22 mouse cellular contexts compared by ENCODE assay signal in genomic region chr1:137147891-137148290, GRCm38 (mm10).
DNase-seq lines count a peak whose midpoint lies in the region; ATAC-seq and TF ChIP-seq lines count a peak whose summit lies in the region.
"Had no signal": no experiment of that assay in that cellular context is flagged by ENCODE, and none has a peak within 500 bp of the region (broad histone marks: within the 10 kb centered on the region; RNA-seq: fewer than 3 reads in every experiment).

No protein-coding gene starts in this region.

- TF ChIP-seq CTCF in gastrocnemius, adult 2 months (IDR thresholded peaks at IDR 0.05): no peak

- H3K4me3 ChIP-seq in kidney, embryonic 16.5 days (ENCODE audit: low read length): no peak overlapping the region
- H3K4me3 ChIP-seq in intestine, embryonic 16.5 days (ENCODE audit: low read length): no peak overlapping the region
- no peak overlapping the region for H3K4me3 ChIP-seq in hindbrain, embryonic 12.5 days
- no peak overlapping the region for H3K4me3 ChIP-seq in gastrocnemius, adult 2 months
- H3K4me3 ChIP-seq: forebrain, embryonic 12.5 days; heart, embryonic 12.5 days; limb, embryonic 15.5 days; megakaryocyte, embryonic 14.5 days; neural tube, embryonic 15.5 days had no signal

- DNase-seq in kidney, adult 9 months: no peak
- DNase-seq in ovary, adult 18-20 months (ENCODE audit: low spot score): peak; percentile 23
- DNase-seq in ovary, postnatal 36 days (ENCODE audit: low spot score): no peak
- DNase-seq in gastrocnemius, adult 2 months: no peak
- DNase-seq: adrenal gland, postnatal 25 days; cerebellum, adult 11-12 months; heart, adult 11 months; heart, postnatal 14 days; lung, postnatal 14 days; right cerebral cortex, postnatal 25 days; thymus, adult 18-20 months had no signal

- H3K4me2 ChIP-seq in kidney, embryonic 16.5 days (replicated peaks; ENCODE audit: low read depth, low read length): no peak overlapping the region
- H3K4me2 ChIP-seq in intestine, embryonic 16.5 days (ENCODE audit: low read depth, low read length): no peak overlapping the region
- no peak overlapping the region for H3K4me2 ChIP-seq in hindbrain, embryonic 12.5 days (replicated peaks)
- H3K4me2 ChIP-seq: forebrain, embryonic 12.5 days; heart, embryonic 12.5 days; limb, embryonic 15.5 days; neural tube, embryonic 15.5 days had no signal

- intact Hi-C loops in gastrocnemius, adult 2 months (cut with DNase I): no loop called here

- 38% methylated on average over 3 of the region's 3 CpGs for WGBS in kidney, embryonic 16.5 days
- WGBS in intestine, embryonic 16.5 days: 28% methylated on average over 3 of the region's 3 CpGs
- 86% methylated on average over 3 of the region's 3 CpGs for WGBS in hindbrain, embryonic 12.5 days

- no peaks in the 10 kb centered on the region for H3K9me3 ChIP-seq in kidney, embryonic 16.5 days (ENCODE audit: low read length)
- H3K9me3 ChIP-seq in intestine, embryonic 16.5 days (ENCODE audit: control insufficient read depth, low read length): no peaks in the 10 kb centered on the region
- H3K9me3 ChIP-seq in hindbrain, embryonic 12.5 days (replicated peaks): no peaks in the 10 kb centered on the region
- H3K9me3 ChIP-seq: forebrain, embryonic 12.5 days; heart, embryonic 12.5 days; limb, embryonic 15.5 days; megakaryocyte, embryonic 14.5 days; neural tube, embryonic 15.5 days had no signal

- peaks cover 5% of the 10 kb centered on the region; the same call in 1 of the 2 replicates for H3K4me1 ChIP-seq in kidney, embryonic 16.5 days (ENCODE audit: insufficient read depth, low read length)
- peaks cover 8% of the 10 kb centered on the region; the same call in 1 of the 2 replicates for H3K4me1 ChIP-seq in intestine, embryonic 16.5 days (ENCODE audit: control insufficient read depth, insufficient read depth, low read length)
- H3K4me1 ChIP-seq in hindbrain, embryonic 12.5 days: no peaks in the 10 kb centered on the region
- H3K4me1 ChIP-seq: forebrain, embryonic 12.5 days; neural tube, embryonic 15.5 days had no signal

- no peaks in the 10 kb centered on the region for H3K36me3 ChIP-seq in kidney, embryonic 16.5 days (ENCODE audit: insufficient read depth, low read length)
- H3K36me3 ChIP-seq in intestine, embryonic 16.5 days (ENCODE audit: control insufficient read depth, insufficient read depth, low read length): no peaks in the 10 kb centered on the region
- no peaks in the 10 kb centered on the region for H3K36me3 ChIP-seq in hindbrain, embryonic 12.5 days
- H3K36me3 ChIP-seq: forebrain, embryonic 12.5 days; heart, embryonic 12.5 days; limb, embryonic 15.5 days; neural tube, embryonic 15.5 days had no signal

- H3K9ac ChIP-seq in kidney, embryonic 16.5 days (replicated peaks; ENCODE audit: low read length): no peak overlapping the region
- no peak overlapping the region for H3K9ac ChIP-seq in intestine, embryonic 16.5 days (ENCODE audit: low read depth, low read length)
- no peak overlapping the region for H3K9ac ChIP-seq in hindbrain, embryonic 12.5 days
- H3K9ac ChIP-seq: forebrain, embryonic 12.5 days; heart, embryonic 12.5 days; limb, embryonic 15.5 days; neural tube, embryonic 15.5 days had no signal

- 0 out of 2 replicates have a peak, but pooled peaks have one; percentile 31 for ATAC-seq in kidney, embryonic 16.5 days (ENCODE audit: low FRiP score, low TSS enrichment)
- ATAC-seq in intestine, embryonic 16.5 days: peak; percentile 62; the same call in 1 of the 2 replicates
- ATAC-seq in hindbrain, embryonic 12.5 days (ENCODE audit: low FRiP score): no peak
- ATAC-seq: activated CD4-positive, CD25-positive, alpha-beta regulatory T cell, adult 4 months; hindbrain, embryonic 16.5 days; midbrain, embryonic 16.5 days had no signal

- no peak overlapping the region for H3K27ac ChIP-seq in kidney, embryonic 16.5 days (ENCODE audit: low read length)
- H3K27ac ChIP-seq in intestine, embryonic 16.5 days (ENCODE audit: low read length): no peak overlapping the region
- H3K27ac ChIP-seq in hindbrain, embryonic 12.5 days: no peak overlapping the region
- no peak overlapping the region for H3K27ac ChIP-seq in gastrocnemius, adult 2 months
- H3K27ac ChIP-seq: forebrain, embryonic 12.5 days; limb, embryonic 15.5 days; neural tube, embryonic 15.5 days had no signal

- H3K27me3 ChIP-seq in kidney, embryonic 16.5 days (ENCODE audit: insufficient read depth, low read length): no peaks in the 10 kb centered on the region; the same call in 1 of the 2 replicates
- no peaks in the 10 kb centered on the region for H3K27me3 ChIP-seq in intestine, embryonic 16.5 days (replicated peaks; ENCODE audit: control insufficient read depth, insufficient read depth, low read length)
- H3K27me3 ChIP-seq in hindbrain, embryonic 12.5 days: no peaks in the 10 kb centered on the region
- H3K27me3 ChIP-seq: forebrain, embryonic 12.5 days; heart, embryonic 12.5 days; limb, embryonic 15.5 days; megakaryocyte, embryonic 14.5 days; neural tube, embryonic 15.5 days had no signal
